Mouse (Mus musculus): Measurements from ENCODE around the gene 4632433K11Rik.
"Not testable (repeated sequence)": the region's sequence is repeated elsewhere in the genome, so short reads cannot be mapped to it uniquely, and the experiment has no call there.

The 4632433K11Rik gene

DNA sequence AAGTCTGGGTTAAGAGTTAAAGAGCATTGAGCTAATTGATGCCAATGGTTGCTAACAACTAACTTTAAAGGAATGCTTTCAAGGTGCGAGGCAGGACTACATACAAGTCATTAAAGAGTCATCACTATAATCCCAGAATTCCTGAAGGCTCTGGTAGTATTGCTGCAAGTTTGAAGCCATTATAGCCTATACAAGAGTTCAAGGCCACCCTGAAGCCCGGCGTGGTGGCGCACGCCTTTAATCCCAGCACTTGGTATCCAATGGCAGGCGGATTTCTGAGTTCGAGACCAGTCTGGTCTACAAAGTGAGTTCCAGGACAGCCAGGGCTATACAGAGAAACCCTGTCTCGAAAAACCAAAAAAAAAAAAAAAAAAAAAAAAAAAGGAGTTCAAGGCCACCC is 14.3 kb upstream of the 4632433K11Rik start:
- not testable (repeated sequence) for DNase-seq (ENCODE audit: low read depth in 2 of 2, low spot score in 2 of 2)

DNA sequence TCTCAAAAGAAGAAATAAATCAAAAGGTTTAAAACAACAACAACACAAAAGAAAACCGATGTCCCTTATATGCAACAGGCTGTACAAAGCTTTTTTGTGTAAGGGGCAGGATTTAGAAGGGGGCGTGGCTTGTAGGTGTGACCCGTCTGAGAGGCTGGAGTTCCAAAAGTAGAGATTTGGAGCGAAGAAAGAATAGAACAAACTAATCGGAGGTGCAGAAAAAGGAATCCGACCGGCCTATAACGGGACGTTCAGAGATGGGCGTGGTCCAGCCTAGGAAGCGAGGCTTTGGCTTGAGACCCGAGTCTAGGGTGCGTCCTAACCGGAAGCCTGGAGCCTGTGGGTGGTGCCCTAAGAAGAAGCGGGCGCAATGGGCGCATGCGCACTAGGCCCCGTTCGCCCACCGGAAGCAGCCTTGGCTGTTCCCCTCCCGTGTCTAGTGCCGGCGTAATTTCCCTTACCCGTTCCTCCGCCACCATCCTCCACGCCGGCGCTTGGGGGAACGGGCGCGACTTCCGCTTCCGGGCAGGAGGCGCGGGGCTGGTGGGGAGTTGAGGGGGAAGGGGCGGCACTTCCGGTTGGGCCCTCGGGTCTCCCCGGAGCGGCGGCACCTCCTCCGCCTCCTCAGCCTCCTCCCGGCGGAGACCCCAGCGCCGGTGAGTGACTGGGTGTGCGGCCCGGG is 13.8 kb upstream of the 4632433K11Rik start, which contains the start of the genes Zfp865 and Ccdc106:
TSS of gene Zfp865 (plus strand) at position 377 of the 682 bp plus-strand sequence.
TSS of gene Ccdc106 (plus strand) at position 554 of the 682 bp plus-strand sequence.
- peak; percentile 98 to 99 for DNase-seq (ENCODE audit: low read depth in 2 of 2, low spot score in 2 of 2)

DNA sequence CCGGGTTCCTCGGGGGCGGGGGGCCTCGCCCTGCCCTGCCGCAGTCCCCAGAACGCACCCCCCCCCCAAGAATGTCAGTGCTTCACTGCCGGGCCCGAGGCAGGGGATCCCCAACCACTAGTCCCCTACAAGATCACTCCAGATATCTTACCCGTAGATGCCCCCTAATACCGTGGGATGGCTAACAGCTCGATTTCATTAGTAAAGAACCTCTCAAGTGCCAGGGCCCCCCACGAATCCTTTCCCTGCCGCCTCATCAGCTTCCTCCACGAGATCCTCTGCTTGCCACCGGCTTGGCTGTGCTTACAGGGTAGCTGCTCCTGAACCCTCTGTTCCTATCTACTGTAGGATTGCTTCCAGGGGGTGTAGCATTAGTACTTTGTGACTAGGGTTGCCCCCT is 13.2 kb upstream of the 4632433K11Rik start:
- DNase-seq (ENCODE audit: low read depth in 2 of 2, low spot score in 2 of 2) = no peak

DNA sequence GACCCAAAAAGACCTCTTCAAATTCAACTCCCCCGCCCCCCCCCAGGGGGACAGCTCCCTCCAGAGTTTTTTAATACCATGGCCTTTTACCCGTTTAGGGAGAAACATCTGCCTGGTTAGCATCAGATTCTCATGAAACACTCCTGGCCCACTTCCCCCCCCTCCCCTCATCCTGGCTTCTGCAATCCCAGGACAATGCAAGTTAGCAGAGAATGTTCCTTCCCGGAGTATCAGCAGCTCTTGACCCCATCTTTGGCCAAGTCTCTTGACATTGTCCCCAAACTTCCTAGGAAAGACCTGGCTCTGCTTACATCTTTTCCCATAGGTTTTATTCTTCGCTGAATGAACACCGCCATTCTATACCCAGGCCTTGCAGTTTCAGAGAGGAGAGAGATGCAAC is 12.7 kb upstream of the 4632433K11Rik start:
- DNase-seq (ENCODE audit: low read depth in 2 of 2, low spot score in 2 of 2) = no peak

DNA sequence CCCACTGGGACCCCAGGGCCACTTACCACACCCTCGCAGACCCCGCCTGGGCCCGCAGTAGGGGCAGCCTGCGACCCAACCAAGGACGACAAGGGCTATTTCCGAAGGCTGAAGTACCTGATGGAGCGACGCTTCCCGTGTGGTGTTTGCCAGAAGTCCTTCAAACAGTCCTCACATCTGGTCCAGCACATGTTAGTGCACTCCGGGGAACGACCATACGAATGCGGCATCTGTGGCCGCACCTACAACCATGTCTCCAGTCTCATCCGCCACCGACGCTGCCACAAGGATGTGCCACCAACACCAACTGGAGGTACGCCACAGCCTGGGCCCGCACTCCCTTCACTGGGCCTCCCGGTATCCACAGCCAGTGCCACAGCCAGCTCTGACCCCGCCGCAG is 4.4 kb upstream of the 4632433K11Rik start:
- no peak for DNase-seq (ENCODE audit: low read depth in 2 of 2, low spot score in 2 of 2)

DNA sequence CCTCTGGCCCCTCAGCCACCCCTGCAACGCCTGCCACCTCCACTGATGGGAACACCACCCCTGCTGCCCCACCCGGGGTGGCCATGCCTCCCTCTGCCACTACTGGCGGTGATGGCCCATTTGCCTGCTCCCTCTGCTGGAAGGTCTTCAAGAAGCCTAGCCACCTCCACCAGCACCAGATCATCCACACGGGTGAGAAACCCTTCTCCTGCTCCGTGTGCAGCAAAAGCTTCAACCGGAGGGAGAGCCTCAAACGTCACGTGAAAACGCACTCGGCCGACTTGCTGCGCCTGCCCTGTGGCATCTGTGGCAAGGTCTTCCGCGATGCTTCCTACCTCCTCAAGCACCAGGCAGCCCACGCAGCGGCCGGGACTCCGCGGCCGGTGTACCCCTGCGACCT is 4.0 kb upstream of the 4632433K11Rik start:
- DNase-seq (ENCODE audit: low read depth in 2 of 2, low spot score in 2 of 2) = no peak

DNA sequence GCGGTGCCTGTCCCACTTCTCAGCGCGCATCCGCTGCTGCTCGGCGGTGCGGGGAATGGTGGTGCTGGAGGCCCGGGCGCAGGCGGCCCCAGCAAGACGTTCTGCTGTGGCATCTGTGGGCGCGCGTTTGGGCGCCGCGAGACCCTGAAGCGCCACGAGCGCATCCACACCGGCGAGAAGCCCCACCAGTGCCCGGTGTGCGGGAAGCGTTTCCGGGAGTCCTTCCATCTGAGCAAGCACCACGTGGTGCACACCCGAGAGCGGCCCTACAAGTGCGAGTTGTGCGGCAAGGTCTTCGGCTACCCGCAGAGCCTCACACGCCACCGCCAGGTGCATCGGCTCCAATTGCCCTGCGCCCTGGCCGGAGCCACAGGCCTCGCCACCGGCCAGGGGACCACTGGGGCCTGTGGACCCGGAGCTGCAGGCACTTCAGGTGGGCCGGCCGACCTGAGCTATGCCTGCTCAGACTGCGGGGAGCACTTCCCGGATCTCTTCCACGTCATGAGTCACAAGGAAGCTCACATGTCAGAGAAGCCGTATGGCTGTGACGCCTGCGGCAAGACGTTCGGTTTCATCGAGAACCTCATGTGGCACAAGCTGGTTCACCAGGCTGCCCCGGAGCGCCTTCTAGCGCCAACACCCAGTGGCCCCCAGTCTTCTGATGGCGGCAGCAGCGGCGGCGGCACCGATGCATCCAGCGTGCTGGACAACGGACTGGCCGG is 3.2 kb upstream of the 4632433K11Rik start:
- DNase-seq (ENCODE audit: low read depth in 2 of 2, low spot score in 2 of 2) = no peak

DNA sequence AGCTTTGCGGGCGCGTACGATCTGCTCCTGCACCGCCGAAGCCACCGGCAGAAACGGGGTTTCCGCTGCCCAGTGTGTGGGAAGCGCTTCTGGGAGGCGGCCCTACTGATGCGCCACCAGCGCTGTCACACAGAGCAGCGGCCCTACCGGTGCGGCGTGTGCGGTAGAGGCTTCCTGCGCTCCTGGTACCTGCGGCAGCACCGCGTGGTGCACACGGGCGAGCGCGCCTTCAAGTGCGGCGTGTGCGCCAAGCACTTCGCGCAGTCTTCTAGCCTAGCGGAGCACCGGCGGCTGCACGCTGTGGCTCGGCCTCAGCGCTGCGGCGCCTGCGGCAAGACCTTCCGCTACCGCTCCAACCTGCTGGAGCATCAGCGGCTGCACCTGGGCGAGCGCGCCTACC is 2.4 kb upstream of the 4632433K11Rik start:
- no peak for DNase-seq (ENCODE audit: low read depth in 2 of 2, low spot score in 2 of 2)

DNA sequence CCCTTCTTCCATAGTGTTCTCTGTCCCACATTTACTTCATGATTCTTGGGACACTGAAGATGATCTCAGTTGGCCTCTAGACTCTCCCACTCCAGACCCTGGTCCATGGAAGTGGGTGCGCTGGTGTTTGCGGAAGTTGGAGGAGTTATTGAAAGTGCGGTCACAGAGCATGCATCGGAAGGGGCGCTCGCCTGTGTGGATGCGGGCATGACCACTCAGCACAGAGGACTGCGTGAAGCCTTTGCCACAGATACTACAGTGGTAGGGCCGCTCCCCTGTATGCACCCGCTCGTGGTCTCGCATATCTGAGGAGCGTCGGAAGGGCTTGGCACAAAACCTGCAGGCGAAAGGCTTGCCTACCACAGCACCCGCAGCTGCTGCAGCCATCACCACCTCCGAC is 1.7 kb downstream of the 4632433K11Rik start:
- no peak for DNase-seq (ENCODE audit: low read depth in 2 of 2, low spot score in 2 of 2)

DNA sequence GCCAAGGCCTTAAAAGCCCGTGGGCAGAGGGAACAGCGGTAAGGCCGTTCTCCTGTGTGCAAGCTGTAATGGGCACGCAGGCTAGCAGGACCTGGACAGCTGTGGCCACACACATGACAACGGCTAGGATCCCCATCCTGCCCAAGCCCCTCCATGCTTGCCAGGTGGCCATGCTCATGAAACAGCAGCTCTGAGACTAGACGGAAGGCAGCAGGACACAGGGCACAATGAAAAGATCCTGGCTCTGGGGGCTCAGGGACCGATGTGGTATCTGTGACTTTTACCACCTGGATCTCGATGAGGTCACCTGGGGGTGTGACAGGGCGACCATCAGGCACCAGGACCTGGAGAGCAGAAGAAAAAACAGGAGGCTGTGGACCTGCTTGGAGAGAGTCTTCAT is 2.2 kb downstream of the 4632433K11Rik start:
- no peak for DNase-seq (ENCODE audit: low read depth in 2 of 2, low spot score in 2 of 2)

DNA sequence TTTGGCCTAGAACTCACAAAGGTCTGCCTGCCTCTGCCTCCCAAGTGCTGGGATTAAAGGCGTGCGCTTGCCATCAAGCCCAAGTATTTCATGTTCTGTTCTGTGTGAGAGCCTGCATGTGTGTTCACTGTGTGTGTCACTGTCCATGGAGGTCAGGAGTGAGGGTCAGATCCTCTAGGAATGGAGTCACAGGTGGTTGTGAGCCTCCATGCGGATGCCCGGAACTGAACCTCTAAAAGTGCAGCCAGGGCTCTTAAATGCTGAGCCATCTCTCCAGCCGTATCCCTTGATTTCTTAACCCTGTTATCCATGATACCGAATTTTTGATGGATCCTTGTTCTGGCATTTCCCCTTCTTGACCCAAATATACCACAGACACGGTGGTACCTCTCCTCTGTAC is 3.1 kb downstream of the 4632433K11Rik start:
- DNase-seq (ENCODE audit: low read depth in 2 of 2, low spot score in 2 of 2) = no peak

DNA sequence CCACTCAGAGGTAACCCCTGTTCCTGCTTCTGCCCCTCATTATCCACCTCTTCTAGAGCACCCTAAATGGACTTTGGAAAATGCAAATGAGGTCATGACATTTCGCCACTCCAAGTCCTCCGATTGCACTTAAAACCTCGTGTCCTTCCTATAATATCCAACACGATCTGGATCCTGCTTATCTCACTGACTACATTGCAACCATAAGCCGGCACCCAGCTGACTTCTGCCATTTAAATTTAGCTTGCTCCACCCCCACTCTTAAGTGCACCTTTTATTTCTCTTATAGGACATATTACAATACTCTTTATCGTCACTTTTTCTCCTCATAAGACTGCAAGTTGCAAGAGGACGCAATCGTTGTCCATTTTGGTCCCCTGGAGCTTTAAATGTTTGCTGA is 3.5 kb downstream of the 4632433K11Rik start:
- DNase-seq (ENCODE audit: low read depth in 2 of 2, low spot score in 2 of 2) = no peak

DNA sequence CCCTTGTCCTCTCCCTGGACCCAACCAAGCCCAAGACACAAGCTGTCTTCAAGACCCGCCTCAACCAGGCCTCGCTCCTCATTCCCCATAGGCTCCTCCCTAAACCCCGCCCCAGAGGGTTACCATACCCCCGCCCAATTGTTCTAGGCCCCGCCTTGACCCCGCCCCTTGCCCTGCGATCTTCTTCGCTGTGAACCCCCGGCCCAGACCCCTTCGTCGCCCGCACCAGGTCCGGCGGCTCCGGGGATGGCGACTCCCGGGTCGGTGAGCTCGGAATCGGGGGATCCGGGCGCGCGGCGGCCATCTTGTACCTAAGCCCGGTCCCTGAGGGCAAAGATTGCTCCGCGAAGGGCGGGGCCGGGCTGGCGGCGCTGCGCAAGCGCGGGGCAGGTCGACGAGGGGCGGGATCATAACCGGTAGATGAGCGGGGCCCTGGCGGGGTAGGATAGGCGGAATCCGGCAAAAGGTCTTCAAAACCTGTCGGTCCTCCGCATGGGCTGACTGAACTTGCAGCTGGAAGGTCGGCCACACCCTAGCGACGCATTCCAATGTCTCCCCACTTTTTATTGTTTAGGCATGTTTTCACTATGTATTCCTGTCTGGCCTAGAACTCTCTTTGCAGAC is 4.3 kb downstream of the 4632433K11Rik start, which contains the start of gene Zfp784:
TSS of gene Zfp784 (minus strand) at position 338 of the 624 bp plus-strand sequence.
- peak; percentile 90 to 93 for DNase-seq (ENCODE audit: low read depth in 2 of 2, low spot score in 2 of 2)

DNA sequence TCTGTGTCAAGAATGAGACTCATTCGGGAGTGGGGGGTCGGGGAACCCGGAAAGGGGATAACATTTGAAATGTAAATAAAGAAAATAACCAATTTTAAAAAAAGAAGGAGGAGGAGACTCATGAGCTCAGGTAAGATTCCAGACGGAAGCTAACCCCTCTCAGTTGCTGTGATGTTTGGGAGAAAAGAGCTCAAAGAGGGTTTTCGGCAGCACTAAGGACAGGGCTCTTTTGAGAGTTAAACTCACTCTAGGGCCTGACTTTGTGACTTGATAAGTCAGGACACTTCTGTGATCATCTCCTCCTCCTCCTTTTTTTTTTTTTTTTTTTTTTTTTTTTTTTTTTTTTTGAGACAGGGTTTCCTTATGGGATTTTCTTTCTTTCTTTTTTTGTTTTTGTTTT is 5.0 kb downstream of the 4632433K11Rik start:
- DNase-seq (ENCODE audit: low read depth in 2 of 2, low spot score in 2 of 2) = no peak

DNA sequence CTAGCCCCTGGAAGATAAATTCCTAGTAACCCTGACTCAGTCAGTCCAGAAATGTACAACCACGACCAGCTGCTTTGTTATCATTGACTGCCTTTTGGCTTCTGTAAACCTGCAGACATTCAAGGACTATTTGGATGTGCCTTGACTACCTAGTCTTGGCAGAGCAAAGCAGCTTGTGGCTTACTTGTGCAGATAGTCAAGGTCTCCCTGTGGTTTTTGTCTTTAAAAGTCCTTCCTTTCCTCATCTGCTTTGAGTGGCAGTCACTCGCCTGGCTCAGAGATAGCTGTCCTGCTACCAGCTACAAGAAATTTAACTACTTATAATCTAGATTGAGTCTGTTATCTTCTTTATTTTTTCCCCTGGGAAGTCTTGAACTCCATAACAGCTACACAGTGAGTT is 11.1 kb downstream of the 4632433K11Rik start:
- no peak for DNase-seq (ENCODE audit: low read depth in 2 of 2, low spot score in 2 of 2)

DNA sequence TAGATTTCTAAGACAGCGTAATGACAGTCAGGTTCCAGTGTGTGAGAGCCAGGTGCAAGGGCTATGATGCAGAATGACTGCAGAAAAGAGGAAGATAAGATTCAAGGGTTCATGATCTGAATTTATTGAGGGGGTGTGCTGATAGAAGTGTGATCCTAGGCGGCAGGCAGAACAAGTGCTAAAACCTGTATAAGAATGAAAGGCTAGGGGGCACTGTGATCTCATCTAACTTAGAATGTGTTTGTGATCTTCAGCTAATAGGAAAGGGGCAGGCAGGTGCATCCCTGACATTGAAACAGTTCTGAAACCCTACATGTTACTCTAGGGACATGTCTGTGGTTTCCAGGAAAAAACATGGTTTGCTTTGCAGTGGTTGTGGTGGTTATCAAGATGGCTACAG is 12.2 kb downstream of the 4632433K11Rik start:
- DNase-seq (ENCODE audit: low read depth in 2 of 2, low spot score in 2 of 2) = no peak

DNA sequence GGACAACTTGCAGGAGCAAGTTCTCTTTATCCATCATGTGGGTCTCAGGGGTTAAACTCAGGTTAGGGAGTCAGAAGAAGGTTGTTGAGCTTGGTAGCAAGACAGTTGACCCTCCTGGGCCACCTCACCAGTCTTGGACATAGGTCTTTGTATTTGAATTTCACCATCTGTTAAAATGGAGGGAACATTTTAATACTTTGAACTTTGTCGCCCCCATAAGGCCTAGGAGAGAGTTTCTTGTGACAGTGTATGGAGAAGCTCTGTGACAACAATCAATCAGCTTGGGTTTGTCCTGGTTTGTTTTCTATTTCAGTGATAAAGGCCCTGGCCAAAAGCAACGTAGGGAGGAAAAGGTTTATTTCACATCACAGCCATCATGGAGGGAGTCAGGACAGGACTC is 13.4 kb downstream of the 4632433K11Rik start:
- peak; percentile 28 to 53 for DNase-seq (ENCODE audit: low read depth in 2 of 2, low spot score in 2 of 2)

DNA sequence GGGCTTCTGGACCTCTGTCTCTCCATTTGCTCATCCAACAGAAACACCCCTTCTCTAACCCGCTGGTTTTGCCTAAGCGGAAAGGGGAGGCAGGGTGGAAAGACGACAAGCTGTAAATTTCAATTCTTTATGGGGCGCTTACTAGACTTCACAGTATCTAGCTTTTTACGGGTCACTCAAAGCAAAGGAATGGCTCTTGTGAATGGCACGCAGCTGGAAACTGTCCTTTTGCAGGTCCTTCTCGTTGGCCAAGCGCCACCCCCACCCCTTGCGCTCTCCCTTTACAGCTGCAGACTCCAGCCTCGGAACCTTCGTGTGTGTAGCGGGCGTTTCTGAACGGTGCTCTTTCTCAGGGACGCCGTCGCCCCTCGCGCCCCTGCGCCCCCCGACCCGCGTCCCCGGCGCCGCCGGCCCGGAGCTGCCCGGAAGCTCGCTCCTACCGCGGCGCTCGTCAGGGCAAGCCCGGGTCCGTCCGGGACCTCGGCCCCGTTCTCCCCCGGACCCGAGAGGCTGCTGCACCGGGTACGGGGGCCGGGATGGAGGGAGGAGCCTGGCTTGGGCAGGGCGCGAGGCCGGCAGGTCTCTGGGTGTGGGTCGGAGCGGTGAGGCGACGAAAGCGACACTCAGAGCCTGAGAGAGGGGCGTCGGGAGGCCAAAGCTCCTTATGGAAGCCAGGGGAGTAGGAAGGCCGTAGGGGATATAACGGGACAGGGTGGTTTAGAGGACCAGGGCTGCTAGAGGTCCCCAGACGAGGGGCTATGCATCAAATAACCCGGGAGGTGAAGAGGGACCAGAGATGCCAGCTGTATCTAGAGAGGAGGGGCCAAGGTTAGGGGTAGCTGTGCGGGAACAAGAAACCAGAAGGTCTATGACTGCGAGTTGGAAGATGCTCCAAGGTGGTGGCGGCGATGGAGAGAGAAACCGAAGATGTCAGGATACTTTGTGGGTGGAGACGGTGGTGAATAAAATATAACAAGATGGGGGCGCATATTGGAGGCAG is 17.6 kb downstream of the 4632433K11Rik start, which contains the start of gene Zfp580:
TSS of gene Zfp580 (plus strand) at position 346 of the 1,000 bp plus-strand sequence.
- peak; percentile 55 to 62 for DNase-seq (ENCODE audit: low read depth in 2 of 2, low spot score in 2 of 2)

DNA sequence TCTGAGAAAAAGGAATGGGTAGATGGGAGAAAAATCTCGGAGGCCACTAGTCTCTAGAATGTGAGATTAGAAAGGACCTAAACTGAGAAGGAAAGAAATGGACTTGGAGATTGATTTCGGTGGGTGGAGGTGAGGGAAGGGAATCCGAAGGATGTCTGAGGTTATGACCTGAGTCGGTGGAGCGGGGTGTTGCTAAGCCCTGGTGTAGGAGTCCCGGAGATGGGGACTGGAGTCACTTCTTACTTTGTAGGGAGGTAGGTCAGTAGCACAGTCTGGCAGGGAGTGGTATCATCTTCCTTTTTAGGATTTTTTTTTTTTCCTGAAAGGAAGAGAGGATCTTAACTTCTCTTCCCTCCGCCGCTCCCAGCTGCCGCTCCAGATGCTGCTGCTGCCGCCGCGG is 18.5 kb downstream of the 4632433K11Rik start:
- no peak for DNase-seq (ENCODE audit: low read depth in 2 of 2, low spot score in 2 of 2)

DNA sequence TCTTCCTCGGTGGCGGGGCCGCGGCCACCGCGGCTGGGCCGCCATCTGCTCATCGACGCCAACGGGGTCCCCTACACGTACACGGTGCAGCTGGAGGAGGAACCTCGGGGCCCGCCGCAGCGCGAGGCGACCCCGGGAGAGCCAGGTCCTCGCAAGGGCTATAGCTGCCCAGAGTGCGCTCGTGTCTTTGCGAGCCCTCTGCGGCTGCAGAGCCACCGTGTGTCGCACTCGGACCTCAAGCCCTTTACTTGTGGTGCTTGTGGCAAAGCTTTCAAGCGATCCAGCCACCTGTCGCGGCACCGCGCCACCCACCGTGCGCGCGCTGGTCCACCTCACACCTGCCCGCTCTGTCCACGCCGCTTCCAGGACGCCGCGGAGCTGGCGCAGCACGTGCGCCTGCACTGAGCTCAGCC is 19.0 kb downstream of the 4632433K11Rik start:
- DNase-seq (ENCODE audit: low read depth in 2 of 2, low spot score in 2 of 2) = no peak
